8 mouse cellular contexts compared by ENCODE assay signal in genomic region chr3:32511191-32511550, GRCm38 (mm10). TPM values are rescaled to one million over a fixed set of nuclear protein-coding genes. Genes with fewer than 3 reads are reported as not detected.
DNase-seq lines count a peak whose midpoint lies in the region; ATAC-seq and TF ChIP-seq lines count a peak whose summit lies in the region.

No protein-coding gene starts in this region.

- peak overlapping the region; percentile 98 for H3K9ac ChIP-seq in forebrain, embryonic 16.5 days (replicated peaks; ENCODE audit: low read depth, low read length)
- peak overlapping the region; percentile 78 for H3K9ac ChIP-seq in liver, embryonic 15.5 days

- peak overlapping the region; percentile 87 for H3K4me3 ChIP-seq in testis, adult 2 months (ENCODE audit: control insufficient read depth, low read depth, low read length)
- H3K4me3 ChIP-seq in forebrain, embryonic 16.5 days (replicated peaks; ENCODE audit: low read length), result peak overlapping the region; percentile 93
- peak overlapping the region; percentile 81 for H3K4me3 ChIP-seq in liver, embryonic 15.5 days (replicated peaks)
- H3K4me3 ChIP-seq in small intestine, adult 2 months (ENCODE audit: low read depth, low read length), result peak overlapping the region; percentile 73

- 6% methylated on average over 13 of the region's 13 CpGs for WGBS in forebrain, embryonic 16.5 days
- WGBS in liver, embryonic 15.5 days (ENCODE audit: insufficient replicate concordance), result 2% methylated on average over 13 of the region's 13 CpGs
- 2% methylated on average over 13 of the region's 13 CpGs for WGBS in small intestine, adult 2 months

- no peak for ATAC-seq in forebrain, embryonic 16.5 days
- no peak for ATAC-seq in liver, embryonic 15.5 days (ENCODE audit: insufficient read depth)

- peak; percentile 57 for DNase-seq in cerebellum, adult 11-12 months
- DNase-seq in cerebellum, postnatal 4 days (ENCODE audit: low spot score in 2 of 2), result no peak
- no peak for DNase-seq in testis, postnatal 10 days (ENCODE audit: low spot score)
- DNase-seq in right cerebral cortex, postnatal 25 days, result no peak

- peak overlapping the region; percentile 90 for H3K4me2 ChIP-seq in forebrain, embryonic 16.5 days (ENCODE audit: low read length)
- peak overlapping the region; percentile 95 for H3K4me2 ChIP-seq in liver, embryonic 15.5 days

- no peak for TF ChIP-seq POLR2A in testis, adult 2 months (IDR thresholded peaks at IDR 0.05; ENCODE audit: control insufficient read depth, low read depth, low read length)
- no peak for TF ChIP-seq POLR2A in small intestine, adult 2 months (IDR thresholded peaks at IDR 0.05; ENCODE audit: low read depth, low read length)

- H3K9me3 ChIP-seq in forebrain, embryonic 16.5 days (ENCODE audit: control insufficient read depth, low read length), result no peaks in the 10 kb centered on the region
- no peaks in the 10 kb centered on the region for H3K9me3 ChIP-seq in liver, embryonic 15.5 days (replicated peaks)

- H3K27me3 ChIP-seq in testis, adult 2 months (ENCODE audit: control insufficient read depth, insufficient read depth, low read length), result no peaks in the 10 kb centered on the region
- no peaks in the 10 kb centered on the region for H3K27me3 ChIP-seq in forebrain, embryonic 16.5 days (replicated peaks; ENCODE audit: control insufficient read depth, insufficient read depth, low read length)
- no peaks in the 10 kb centered on the region for H3K27me3 ChIP-seq in liver, embryonic 15.5 days
- no peaks in the 10 kb centered on the region for H3K27me3 ChIP-seq in small intestine, adult 2 months (ENCODE audit: control insufficient read depth, insufficient read depth, low read length)

- H3K36me3 ChIP-seq in testis, adult 2 months (ENCODE audit: control insufficient read depth, insufficient read depth, low read length), result no peaks in the 10 kb centered on the region
- H3K36me3 ChIP-seq in forebrain, embryonic 16.5 days (ENCODE audit: control insufficient read depth, insufficient read depth), result no peaks in the 10 kb centered on the region
- H3K36me3 ChIP-seq in liver, embryonic 15.5 days (replicated peaks), result peaks cover 17% of the 10 kb centered on the region
- H3K36me3 ChIP-seq in small intestine, adult 2 months (ENCODE audit: control insufficient read depth, insufficient read depth, low read length), result peaks cover 12% of the 10 kb centered on the region

- peaks cover 8% of the 10 kb centered on the region for H3K4me1 ChIP-seq in testis, adult 2 months (ENCODE audit: control insufficient read depth, insufficient read depth, low read length)
- peaks cover 25% of the 10 kb centered on the region for H3K4me1 ChIP-seq in forebrain, embryonic 16.5 days (replicated peaks; ENCODE audit: control insufficient read depth, insufficient read depth, low read length)
- peaks cover 59% of the 10 kb centered on the region for H3K4me1 ChIP-seq in liver, embryonic 15.5 days (replicated peaks)
- H3K4me1 ChIP-seq in small intestine, adult 2 months (ENCODE audit: control insufficient read depth, insufficient read depth, insufficient read length, low read length), result peaks cover 4% of the 10 kb centered on the region

- H3K27ac ChIP-seq in testis, adult 2 months (ENCODE audit: control insufficient read depth, insufficient read depth, low read depth, low read length), result peak overlapping the region; percentile 85
- H3K27ac ChIP-seq in forebrain, embryonic 16.5 days (ENCODE audit: low read length), result no peak overlapping the region
- H3K27ac ChIP-seq in liver, embryonic 15.5 days (replicated peaks), result peak overlapping the region; percentile 92
- H3K27ac ChIP-seq in small intestine, adult 2 months (ENCODE audit: insufficient read depth, low read depth, low read length), result peak overlapping the region; percentile 68

- TF ChIP-seq CTCF in testis, adult 2 months (IDR thresholded peaks at IDR 0.05; ENCODE audit: control insufficient read depth, insufficient read depth, insufficient replicate concordance, low read depth, low read length), result no peak
- TF ChIP-seq CTCF in small intestine, adult 2 months (IDR thresholded peaks at IDR 0.05; ENCODE audit: extremely low read depth, insufficient read length, insufficient replicate concordance, low read depth, low read length), result no peak

RNA-seq across cellular contexts. Expression of gene Zfp639, which starts 1.1 kb away (rescaled TPM):
- 29.0 and 30.5 TPM in 2 replicates for polyA plus RNA-seq in testis, adult 2 months (2012; rRNA removed)
- polyA plus RNA-seq in forebrain, embryonic 16.5 days (2015; fragmentation: Nextera tagmentation; extraction: Ambion mirVana), result 38.8 and 39.8 TPM in 2 replicates
- 14.7 and 15.1 TPM in 2 replicates for polyA plus RNA-seq in liver, embryonic 15.5 days (2015; fragmentation: Nextera tagmentation; extraction: Ambion mirVana)
- 12.1 and 17.7 TPM in 2 replicates for polyA plus RNA-seq in small intestine, adult 2 months (2012; rRNA removed)

RNA-seq across cellular contexts. Expression of gene Mfn1, which starts 18.1 kb away (rescaled TPM):
- polyA plus RNA-seq in testis, adult 2 months (2012; rRNA removed), result 14.6 and 20.9 TPM in 2 replicates
- 37.5 and 41.7 TPM in 2 replicates for polyA plus RNA-seq in forebrain, embryonic 16.5 days (2015; fragmentation: Nextera tagmentation; extraction: Ambion mirVana)
- 12.5 and 13.1 TPM in 2 replicates for polyA plus RNA-seq in liver, embryonic 15.5 days (2015; fragmentation: Nextera tagmentation; extraction: Ambion mirVana)
- 2.2 and 4.6 TPM in 2 replicates for polyA plus RNA-seq in small intestine, adult 2 months (2012; rRNA removed)

RNA-seq across cellular contexts. Expression of gene Kcnmb3, which starts 19.1 kb away (rescaled TPM):
- polyA plus RNA-seq in testis, adult 2 months (2012; rRNA removed), result 3.4 and 3.6 TPM in 2 replicates
- 0.16 and 0.19 TPM in 2 replicates for polyA plus RNA-seq in forebrain, embryonic 16.5 days (2015; fragmentation: Nextera tagmentation; extraction: Ambion mirVana)
- not detected in 2 replicates for polyA plus RNA-seq in liver, embryonic 15.5 days (2015; fragmentation: Nextera tagmentation; extraction: Ambion mirVana)
- not detected in 2 replicates for polyA plus RNA-seq in small intestine, adult 2 months (2012; rRNA removed)
